In genomic region chr15:100092258-100092657, GRCm38 (mm10) we compare ENCODE assay signal across 8 mouse cellular contexts. TPM values are rescaled to one million over a fixed set of nuclear protein-coding genes. Genes with fewer than 3 reads are reported as not detected.
A peak's percentile ranks its signal among the peaks of the same experiment; 100 is the strongest.
DNase-seq lines count a peak whose midpoint lies in the region; ATAC-seq lines count a peak whose summit lies in the region.

No protein-coding gene starts in this region.

- H3K4me2 ChIP-seq in kidney, embryonic 16.5 days (replicated peaks; ENCODE audit: low read depth, low read length) = peak overlapping the region; percentile 22; the same call in 1 of the 2 replicates
- H3K4me2 ChIP-seq in midbrain, embryonic 12.5 days (replicated peaks) = no peak overlapping the region

- no peak overlapping the region; the same call in 1 of the 2 replicates for H3K9ac ChIP-seq in kidney, embryonic 16.5 days (replicated peaks; ENCODE audit: low read length)
- H3K9ac ChIP-seq in midbrain, embryonic 12.5 days (replicated peaks) = no peak overlapping the region

- WGBS in kidney, embryonic 16.5 days = 26% methylated on average over 16 of the region's 16 CpGs
- WGBS in midbrain, embryonic 12.5 days = 66% methylated on average over 16 of the region's 16 CpGs

- H3K27ac ChIP-seq in kidney, embryonic 16.5 days (ENCODE audit: low read length) = peak overlapping the region; percentile 51
- peak overlapping the region; percentile 16; the same call in 1 of the 2 replicates for H3K27ac ChIP-seq in midbrain, embryonic 12.5 days (replicated peaks)

- peak; percentile 26; the same call in 1 of the 2 replicates for ATAC-seq in kidney, embryonic 16.5 days (ENCODE audit: low FRiP score, low TSS enrichment)
- peak; percentile 75 to 80 for ATAC-seq in hematopoietic stem cell, adult 5-6 weeks (replicated peaks in 1 of 2; ENCODE audit: insufficient read depth in 1 of 2, low FRiP score in 2 of 2, low TSS enrichment in 1 of 2, low read depth in 1 of 2, poor library complexity in 2 of 2, severe bottlenecking in 2 of 2)
- no peak for ATAC-seq in midbrain, embryonic 12.5 days (ENCODE audit: low FRiP score, low read depth)

- no peak for DNase-seq in kidney, postnatal 36 days
- DNase-seq in T-cell, adult 2 months (ENCODE audit: low spot score) = peak; percentile 26
- DNase-seq in spleen, adult 18-20 months = no peak
- no peak for DNase-seq in adrenal gland, adult 18-20 months (ENCODE audit: low spot score in 2 of 2)
- DNase-seq in heart, adult 18-20 months = no peak

- H3K27me3 ChIP-seq in kidney, embryonic 16.5 days (ENCODE audit: insufficient read depth, low read length) = no peaks in the 10 kb centered on the region
- H3K27me3 ChIP-seq in midbrain, embryonic 12.5 days = no peaks in the 10 kb centered on the region

- no peak overlapping the region for H3K4me3 ChIP-seq in kidney, embryonic 16.5 days (ENCODE audit: low read length)
- H3K4me3 ChIP-seq in midbrain, embryonic 12.5 days = no peak overlapping the region

- H3K36me3 ChIP-seq in kidney, embryonic 16.5 days (ENCODE audit: insufficient read depth, low read length) = no peaks in the 10 kb centered on the region
- no peaks in the 10 kb centered on the region for H3K36me3 ChIP-seq in midbrain, embryonic 12.5 days

- no peaks in the 10 kb centered on the region for H3K9me3 ChIP-seq in kidney, embryonic 16.5 days (ENCODE audit: low read length)
- H3K9me3 ChIP-seq in midbrain, embryonic 12.5 days = no peaks in the 10 kb centered on the region

- peaks cover 39% of the 10 kb centered on the region for H3K4me1 ChIP-seq in kidney, embryonic 16.5 days (ENCODE audit: insufficient read depth, low read length)
- peaks cover 27% of the 10 kb centered on the region for H3K4me1 ChIP-seq in midbrain, embryonic 12.5 days

RNA-seq across cellular contexts. Expression of gene Dip2b, which starts 53.8 kb away (rescaled TPM):
- 8.8 and 11.0 TPM in 2 replicates for polyA plus RNA-seq in kidney, embryonic 16.5 days (2015; fragmentation: Nextera tagmentation; extraction: Ambion mirVana)
- total RNA-seq in hematopoietic stem cell, adult 5-6 weeks (2017) = 14.4 and 19.8 TPM in 2 replicates
- 26.6 and 28.4 TPM in 2 replicates for polyA plus RNA-seq in midbrain, embryonic 12.5 days (2016; fragmentation: Nextera tagmentation; extraction: Ambion mirVana)
- 10 to 100 TPM; 13.2 to 13.3 TPM for total RNA-seq in adrenal gland, adult 18-20 months (2021)
- total RNA-seq in heart, adult 18-20 months (2021) = 10 to 100 TPM; 19.4 to 20.2 TPM
